Mouse (Mus musculus) heart, postnatal 0 days (tissue): ENCODE measurements around the gene Egr2. TPM values are rescaled to one million over a fixed set of nuclear protein-coding genes. Genes with fewer than 3 reads are reported as not detected.
A peak's percentile ranks its signal among the peaks of the same experiment; 100 is the strongest.

Source experiments
- ATAC-seq: fragments of 200-750 bp; cut with Nextera tagmentation; 2 replicates; pipeline ENCODE4 v1.8.0; 2017; ENCODE audit warnings: low read depth, moderate number of reproducible peaks, moderate library complexity; ENCODE audit not compliant: insufficient read depth
- DNase-seq: peaks from one replicate; pipeline ENCODE4 v3.0.0-alpha.2; 2016; ENCODE audit warnings: low spot score
- H3K27ac ChIP-seq: fragments of 300-500 bp; sonication (generic); 2 replicates; pipeline ENCODE4 v1.5.1; 2014; ENCODE audit warnings: low read depth, mild to moderate bottlenecking
- H3K27me3 ChIP-seq: fragments of 300-500 bp; sonication (generic); 2 replicates; pipeline ENCODE4 v1.6.1; 2014; ENCODE audit warnings: low read length, mixed read lengths; ENCODE audit not compliant: control insufficient read depth, insufficient read depth
- H3K36me3 ChIP-seq: fragments of 300-500 bp; sonication (generic); replicated peaks from 2 replicates; pipeline ENCODE4 v1.6.1; 2014; ENCODE audit warnings: low read length, mixed read lengths; ENCODE audit not compliant: control insufficient read depth, insufficient read depth
- H3K4me1 ChIP-seq: fragments of 300-500 bp; sonication (generic); 2 replicates; pipeline ENCODE4 v1.6.1; 2014; ENCODE audit warnings: antibody characterized with exemption; ENCODE audit not compliant: control insufficient read depth, insufficient read depth
- H3K4me2 ChIP-seq: fragments of 300-500 bp; sonication (generic); 2 replicates; pipeline ENCODE4 v1.6.1; 2014; ENCODE audit warnings: low read depth, mild to moderate bottlenecking, low read length, moderate library complexity
- H3K4me3 ChIP-seq: fragments of 300-500 bp; sonication (generic); 2 replicates; pipeline ENCODE4 v1.5.1; 2014; ENCODE audit warnings: low read depth, low read length
- H3K9ac ChIP-seq: fragments of 300-500 bp; sonication (generic); replicated peaks from 2 replicates; pipeline ENCODE4 v1.6.1; 2014; ENCODE audit warnings: low read depth, low read length, mixed read lengths
- H3K9me3 ChIP-seq: fragments of 300-500 bp; sonication (generic); replicated peaks from 2 replicates; pipeline ENCODE4 v1.6.1; 2016; ENCODE audit warnings: low read length; ENCODE audit not compliant: control insufficient read depth
- CTCF ChIP-seq: IDR thresholded peaks from 2 replicates; pipeline ENCODE4 v1.5.1; 2016; ENCODE audit warnings: antibody characterized with exemption, control low read depth, low read depth
- EP300 ChIP-seq: IDR thresholded peaks from 2 replicates; pipeline ENCODE4 v1.6.1; 2016; ENCODE audit warnings: antibody characterized with exemption, low read depth
- WGBS: fragments of 180-500 bp; shearing (Covaris S2); extraction: QIAGEN DNeasy Blood & Tissue Kit; methylation state at CpG from one replicate; pipeline ENCODE4 v1.1.7; 2014; 5-methylcytosine and 5-hydroxymethylcytosine counted together
- polyA plus RNA-seq: library from polyadenylated mRNA; unstranded; fragments of >200 nt; fragmentation: Nextera tagmentation; extraction: Ambion mirVana; gene quantifications from 2 replicates; pipeline ENCODE4 v1.2.1, GENCODE M21; 2015
- total RNA-seq: library from RNA; depleted of rRNA; stranded (reverse); fragments of >200 nt; gene quantifications from 2 replicates; pipeline ENCODE4 v1.2.3, GENCODE M21; 2014; ENCODE audit warnings: low replicate concordance; rRNA removed

The Egr2 gene
- total and polyA plus RNA-seq, 2 experiments from 2014 or later = 0.60 to 4.1 TPM

DNA sequence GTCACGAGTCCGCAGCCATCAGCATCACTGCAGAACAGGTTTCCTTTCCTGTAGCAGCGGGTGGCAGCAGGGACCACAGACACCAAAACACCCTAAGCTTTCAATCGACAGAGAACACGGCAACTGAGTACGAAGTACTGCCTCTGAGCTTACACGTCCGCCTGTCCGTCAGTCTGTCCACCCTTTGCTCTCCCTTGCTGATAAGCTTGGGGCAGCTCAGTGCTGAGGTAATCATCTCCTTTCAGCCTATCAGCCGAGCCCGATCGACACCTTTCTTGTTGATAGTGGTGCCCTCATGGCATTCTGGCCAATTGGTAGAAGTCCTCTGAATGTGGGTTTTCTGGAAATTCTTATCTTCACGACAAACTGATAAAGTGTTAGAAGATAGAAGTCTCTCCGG lies 36.2 kb downstream of the Egr2 start:
- Histone ChIP-seq H3K9ac (no peak overlapping the region), H3K4me3 (no peak overlapping the region), H3K4me1 (no peaks in the 10 kb centered on the region; the same call in 1 of the 2 replicates), H3K4me2 (no peak overlapping the region), H3K9me3 (no peaks in the 10 kb centered on the region), H3K27ac (no peak overlapping the region), H3K36me3 (no peaks in the 10 kb centered on the region), H3K27me3 (no peaks in the 10 kb centered on the region)
- 53% methylated on average over 14 of the region's 14 CpGs for WGBS
- ATAC-seq (no peak), DNase-seq (no peak)
- TF ChIP-seq EP300 = no peak
- TF ChIP-seq CTCF = no peak

DNA sequence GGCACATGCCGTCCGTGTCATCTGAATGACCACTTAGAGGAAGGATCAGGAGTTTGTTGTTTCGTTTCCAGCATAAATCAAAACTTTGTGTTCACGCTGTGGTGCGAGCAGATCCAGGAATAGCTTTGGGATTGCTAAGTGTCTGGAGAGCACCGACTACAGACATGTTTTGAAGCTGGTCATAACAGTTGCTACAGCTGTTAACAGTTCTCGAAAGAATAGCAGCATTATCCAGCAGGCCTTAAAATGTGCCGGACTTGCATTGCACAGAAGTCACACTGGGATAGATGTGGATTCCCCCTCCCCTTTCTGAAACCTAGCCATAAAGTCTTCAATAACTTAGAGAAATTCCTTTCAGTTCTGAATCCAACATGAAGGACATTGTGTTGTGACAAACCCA lies 38.0 kb downstream of the Egr2 start:
- Histone ChIP-seq H3K27ac (0 out of 2 replicates have a peak overlapping the region, but pooled peaks have one; percentile 8), H3K9ac (no peak overlapping the region), H3K4me2 (no peak overlapping the region), H3K36me3 (no peaks in the 10 kb centered on the region), H3K27me3 (no peaks in the 10 kb centered on the region), H3K9me3 (no peaks in the 10 kb centered on the region), H3K4me3 (no peak overlapping the region), H3K4me1 (no peaks in the 10 kb centered on the region; the same call in 1 of the 2 replicates)
- DNase-seq = peak; percentile 26
- WGBS = 24% methylated on average over 8 of the region's 8 CpGs
- ATAC-seq = peak; percentile 51
- TF ChIP-seq CTCF (no peak), EP300 (no peak)

DNA sequence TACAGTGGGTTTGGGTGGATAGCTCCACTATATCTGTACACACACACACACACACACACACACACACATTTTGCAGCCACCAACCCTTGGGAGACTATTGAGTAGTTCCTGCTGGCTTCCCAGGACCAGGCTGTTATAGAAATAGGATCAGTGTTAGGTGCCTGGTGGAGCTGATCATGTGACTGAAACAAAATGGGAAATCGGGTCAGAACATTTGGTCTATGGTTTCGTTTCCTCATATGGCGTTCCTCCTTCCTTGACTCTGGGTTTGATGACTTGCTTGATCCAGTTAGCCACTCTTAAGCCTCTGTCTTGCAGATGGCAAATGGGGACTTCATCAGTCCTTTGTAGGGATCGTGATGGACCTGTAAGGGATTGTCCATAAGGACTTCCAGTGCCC lies 44.6 kb downstream of the Egr2 start:
- ATAC-seq (no peak), DNase-seq (no peak)
- no peaks in the 10 kb centered on the region for H3K9me3 ChIP-seq
- H3K4me2 ChIP-seq = no peak overlapping the region
- no peak for TF ChIP-seq CTCF
- no peak for TF ChIP-seq EP300
- H3K9ac ChIP-seq = no peak overlapping the region
- no peak overlapping the region for H3K27ac ChIP-seq
- no peaks in the 10 kb centered on the region for H3K27me3 ChIP-seq
- no peak overlapping the region for H3K4me3 ChIP-seq
- 92% methylated on average over 4 of the region's 4 CpGs for WGBS
- no peaks in the 10 kb centered on the region for H3K36me3 ChIP-seq
- no peaks in the 10 kb centered on the region for H3K4me1 ChIP-seq

DNA sequence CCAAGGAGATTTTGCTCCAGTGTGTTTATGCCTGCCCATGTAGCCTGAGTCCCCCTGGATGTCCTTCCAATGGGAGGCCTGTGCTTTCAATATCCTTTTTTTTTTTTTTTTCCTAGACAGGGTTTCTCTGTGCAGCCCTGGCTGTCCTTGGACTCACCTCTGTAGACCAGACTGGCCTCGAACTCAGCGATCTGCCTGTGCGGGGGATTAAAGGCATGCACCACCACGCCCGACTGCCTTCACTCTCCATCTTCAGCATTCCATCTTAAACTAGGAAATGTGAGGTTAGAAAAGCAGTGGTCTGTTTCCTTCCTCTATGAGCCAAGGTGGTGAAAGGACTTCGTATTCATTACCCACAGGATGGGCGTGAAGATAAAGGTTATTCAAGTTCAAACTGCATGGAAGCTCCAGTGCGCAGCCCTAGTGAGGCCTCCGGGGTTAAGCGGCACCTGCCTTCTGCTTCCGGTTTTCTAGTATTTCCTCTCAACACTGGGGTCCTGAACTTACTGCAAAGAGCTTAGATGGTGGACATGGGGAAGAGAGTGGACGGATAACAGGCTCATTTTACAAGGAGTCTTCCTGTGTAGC lies 46.5 kb downstream of the Egr2 start:
- no peak for TF ChIP-seq EP300
- no peak for TF ChIP-seq CTCF
- ATAC-seq (no peak), DNase-seq (no peak)
- H3K27ac ChIP-seq = no peak overlapping the region
- no peaks in the 10 kb centered on the region for H3K27me3 ChIP-seq
- 58% methylated on average over 12 of the region's 12 CpGs for WGBS
- no peaks in the 10 kb centered on the region for H3K9me3 ChIP-seq
- no peak overlapping the region for H3K4me3 ChIP-seq
- H3K36me3 ChIP-seq = no peaks in the 10 kb centered on the region
- no peaks in the 10 kb centered on the region for H3K4me1 ChIP-seq
- H3K9ac ChIP-seq = no peak overlapping the region
- no peak overlapping the region for H3K4me2 ChIP-seq

DNA sequence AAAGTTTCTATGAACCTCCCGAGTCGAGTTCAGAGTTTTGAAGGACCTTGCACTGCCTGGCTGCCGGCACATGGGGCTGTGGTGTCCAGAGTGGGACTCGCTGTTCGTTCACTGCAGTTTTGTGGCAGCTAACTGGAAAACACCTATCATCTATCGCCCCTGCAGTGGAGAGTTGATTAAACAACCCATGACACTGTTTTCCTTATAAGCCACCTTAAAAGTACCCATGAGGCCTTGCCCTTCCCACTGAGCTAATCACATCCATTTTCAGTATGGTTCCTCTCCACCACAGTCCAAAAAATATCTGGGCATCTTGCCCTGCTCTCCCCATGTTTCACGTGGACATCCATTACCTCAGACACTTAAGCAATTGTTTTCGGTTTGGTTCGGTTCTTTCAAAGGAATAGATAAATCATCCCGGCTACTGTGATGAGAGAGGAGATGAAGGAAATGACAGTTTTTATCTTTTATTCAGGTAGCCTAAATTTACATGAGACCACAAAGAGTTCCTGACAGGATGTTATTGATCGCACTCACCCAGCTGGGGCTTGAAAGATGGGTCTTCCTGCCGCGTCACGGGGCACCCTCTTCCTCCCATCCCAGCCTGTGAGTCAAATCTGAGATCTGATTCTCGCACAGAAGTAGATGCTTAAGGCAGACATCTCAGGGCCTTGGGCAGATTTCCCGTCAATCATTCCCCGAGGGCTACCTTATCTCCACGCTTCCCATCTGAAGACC lies 50.8 kb downstream of the Egr2 start:
- no peaks in the 10 kb centered on the region for H3K36me3 ChIP-seq
- H3K9me3 ChIP-seq = no peaks in the 10 kb centered on the region
- no peak overlapping the region for H3K4me3 ChIP-seq
- 82% methylated on average over 18 of the region's 18 CpGs for WGBS
- H3K4me1 ChIP-seq = no peaks in the 10 kb centered on the region
- no peak overlapping the region for H3K27ac ChIP-seq
- H3K27me3 ChIP-seq = no peaks in the 10 kb centered on the region
- ATAC-seq (no peak), DNase-seq (no peak)
- no peak overlapping the region for H3K9ac ChIP-seq
- no peak overlapping the region for H3K4me2 ChIP-seq
- no peak for TF ChIP-seq EP300
- TF ChIP-seq CTCF = no peak

Other genes with a start within 250 kb of the Egr2 start
- 28.9 and 33.4 TPM in 2 replicates for gene Ado, start 13.5 kb downstream of the Egr2 start, total RNA-seq
- 29.9 and 30.6 TPM in 2 replicates for gene Ado, start 13.5 kb downstream of the Egr2 start, polyA plus RNA-seq